Mouse (Mus musculus) right cerebral cortex, postnatal 14 days (tissue): ENCODE measurements around the gene Pltp.
"Not testable (repeated sequence)": the region's sequence is repeated elsewhere in the genome, so short reads cannot be mapped to it uniquely, and the experiment has no call there.

Experiments used
- DNase-seq: peaks from one replicate; pipeline ENCODE4 v3.0.0; 2022

Pltp gene

DNA sequence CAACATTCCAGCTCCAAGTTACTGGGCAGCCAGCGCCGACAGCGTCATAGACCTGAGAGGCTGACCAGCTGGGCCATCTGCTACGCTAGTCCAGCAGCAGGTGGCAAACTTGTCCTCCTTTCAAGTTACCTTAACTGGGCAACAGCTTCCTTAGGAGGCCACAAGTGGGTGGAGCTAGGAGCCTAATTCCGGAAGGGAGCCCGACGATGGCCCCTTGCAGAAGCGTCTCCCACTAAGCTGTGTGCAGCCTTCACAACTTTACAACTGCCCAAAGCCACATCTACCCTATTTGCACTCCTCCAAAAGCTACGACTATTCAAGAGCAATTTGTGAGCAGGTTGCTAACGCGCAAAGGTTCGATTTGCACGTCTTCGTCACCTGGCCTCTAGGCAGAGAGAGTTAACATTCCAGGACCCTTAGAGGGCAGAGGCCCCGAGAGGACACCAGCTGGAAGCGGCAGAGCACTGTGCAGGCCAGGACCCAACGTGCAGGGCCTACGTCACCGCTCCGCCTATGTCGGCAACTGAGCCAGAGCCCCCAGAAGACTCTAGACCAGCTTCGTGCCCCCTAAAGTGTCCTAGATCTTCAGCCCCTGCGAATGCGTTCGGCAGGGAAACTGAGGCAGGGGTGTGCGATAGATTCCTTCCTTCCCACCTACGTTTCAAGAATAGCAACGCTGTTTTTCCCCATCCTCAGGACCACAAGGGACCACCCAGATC, 21.2 kb upstream of the Pltp start:
- no peak for DNase-seq

DNA sequence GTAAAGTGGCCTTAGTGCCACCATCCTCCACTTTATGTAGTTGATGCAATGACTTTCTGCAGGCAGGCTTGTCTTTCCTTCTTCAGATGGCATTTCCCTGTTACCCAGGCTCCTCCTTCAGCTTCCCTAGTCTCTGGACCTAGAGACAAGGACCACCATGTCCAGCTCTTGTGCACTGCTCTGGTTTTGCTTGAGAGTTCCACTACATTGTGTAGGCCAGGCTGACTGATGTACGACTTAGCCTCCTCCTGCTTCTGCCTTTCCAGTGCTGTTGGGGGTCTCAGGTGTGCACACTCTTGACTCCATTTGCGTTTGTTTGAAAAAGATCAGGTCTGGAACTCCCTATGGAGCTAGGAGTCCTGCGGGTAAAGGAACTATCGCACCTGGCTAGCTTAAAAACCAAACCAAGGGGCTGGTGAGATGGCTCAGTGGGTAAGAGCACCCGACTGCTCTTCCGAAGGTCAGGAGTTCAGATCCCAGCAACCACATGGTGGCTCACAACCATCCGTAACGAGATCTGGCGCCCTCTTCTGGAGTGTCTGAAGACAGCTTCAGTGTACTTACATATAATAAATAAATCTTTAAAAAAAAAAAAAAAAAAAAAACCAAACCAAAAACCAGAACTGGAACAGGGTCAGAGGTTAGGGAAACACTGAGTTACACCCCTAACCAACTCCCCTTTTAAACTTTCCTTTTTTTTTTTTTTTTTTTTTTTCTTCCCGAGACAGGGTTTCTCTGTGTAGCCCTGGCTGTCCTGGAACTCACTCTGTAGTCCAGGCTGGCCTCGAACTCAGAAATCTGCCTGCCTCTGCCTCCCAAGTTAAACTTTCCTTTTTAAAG, 20.1 kb upstream of the Pltp start:
- DNase-seq = not testable (repeated sequence)

DNA sequence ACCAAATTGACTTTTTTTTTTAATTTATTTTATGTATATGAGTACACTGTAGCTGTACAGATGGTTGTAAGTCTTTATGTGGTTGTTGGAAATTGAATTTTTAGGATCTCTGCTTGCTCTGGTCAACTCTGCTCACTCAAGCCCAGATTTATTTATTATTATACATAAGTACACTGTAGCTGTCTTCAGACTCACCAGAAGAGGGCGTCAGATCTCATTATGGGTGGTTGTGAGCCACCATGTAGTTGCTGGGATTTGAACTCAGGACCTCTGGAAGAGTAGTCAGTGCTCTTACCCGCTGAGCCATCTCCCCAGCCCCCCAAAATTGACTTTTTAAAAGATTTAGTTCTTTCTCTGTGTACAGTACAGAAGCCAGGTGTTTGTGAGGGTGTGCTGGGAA, 18.1 kb upstream of the Pltp start:
- not testable (repeated sequence) for DNase-seq

DNA sequence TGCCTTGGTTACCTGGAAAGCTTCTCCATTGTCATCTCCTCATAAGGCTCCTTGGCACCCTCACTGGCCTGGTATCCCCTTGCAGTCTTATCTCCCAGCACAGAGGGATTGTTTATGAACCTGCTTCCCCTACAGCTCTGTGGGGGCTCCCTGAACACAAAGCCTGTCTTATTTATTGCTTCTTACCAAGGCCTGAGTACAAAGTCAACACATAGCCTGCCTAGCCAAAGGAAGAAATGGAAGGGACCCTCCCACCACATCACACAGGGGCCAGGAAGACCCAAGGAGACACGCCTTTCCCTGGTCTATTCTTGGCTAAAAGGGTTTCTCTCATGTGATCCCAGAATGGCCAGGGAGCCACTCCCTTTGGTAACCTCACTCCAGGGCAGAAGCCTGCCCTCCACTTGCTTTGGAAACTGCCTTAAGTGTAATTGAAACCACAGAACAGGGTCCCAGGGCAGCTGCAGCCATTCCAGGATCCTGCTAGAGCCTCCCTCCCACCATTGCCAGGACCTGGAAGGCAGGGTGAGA, 16.8 kb upstream of the Pltp start:
- no peak for DNase-seq

DNA sequence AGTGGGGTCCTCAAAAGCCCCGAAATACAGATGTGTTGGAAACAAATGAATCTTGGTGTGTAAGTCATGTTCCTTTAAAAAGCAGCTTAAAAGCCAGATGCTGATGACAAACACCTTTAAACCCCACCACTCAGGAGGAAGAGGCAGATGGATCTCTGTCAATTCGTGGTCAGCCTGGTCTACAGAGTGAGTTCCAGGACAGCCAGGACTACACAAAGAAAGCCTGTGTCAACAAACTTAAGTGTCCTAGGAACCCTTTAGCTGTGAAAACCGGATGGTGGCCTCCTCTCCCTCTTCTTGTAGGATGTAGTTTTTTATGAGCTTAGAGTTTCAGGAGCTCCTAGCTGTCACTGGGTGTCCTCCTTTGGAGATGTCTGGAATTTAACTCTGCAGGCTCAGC, 16.1 kb upstream of the Pltp start:
- DNase-seq = no peak

DNA sequence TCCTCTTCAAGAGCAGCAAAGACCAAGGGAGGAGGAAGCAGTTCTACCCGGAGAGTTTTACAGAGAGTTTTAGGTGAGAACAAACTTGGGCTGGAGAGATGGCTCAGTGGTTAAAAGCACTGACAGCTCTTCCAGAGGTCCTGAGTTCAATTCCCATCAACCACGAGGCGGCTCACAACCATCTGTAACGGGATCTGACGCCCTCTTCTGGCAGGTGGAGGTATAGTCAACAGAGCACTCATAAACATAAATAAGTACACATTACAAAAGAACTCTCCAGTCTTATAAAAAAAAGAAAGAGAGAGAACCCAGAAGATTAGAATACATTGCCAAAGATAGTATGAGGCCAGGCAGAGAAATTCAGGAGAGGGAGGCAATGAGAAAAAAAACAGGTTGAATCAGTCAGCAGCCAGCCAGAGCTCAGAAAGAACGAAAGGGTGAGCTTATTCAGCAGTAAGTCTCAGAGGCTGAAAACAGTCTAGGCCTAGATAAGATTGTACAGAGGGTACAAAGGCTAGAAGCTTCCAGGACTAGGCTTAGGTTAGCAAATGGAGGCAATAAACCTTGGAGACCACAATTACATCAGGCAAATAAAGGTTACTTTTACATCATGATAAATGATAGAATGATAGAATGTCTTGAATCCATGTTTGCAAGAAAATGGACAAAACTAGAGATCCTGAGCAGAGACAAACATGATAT, 14.2 kb upstream of the Pltp start:
- DNase-seq = no peak

DNA sequence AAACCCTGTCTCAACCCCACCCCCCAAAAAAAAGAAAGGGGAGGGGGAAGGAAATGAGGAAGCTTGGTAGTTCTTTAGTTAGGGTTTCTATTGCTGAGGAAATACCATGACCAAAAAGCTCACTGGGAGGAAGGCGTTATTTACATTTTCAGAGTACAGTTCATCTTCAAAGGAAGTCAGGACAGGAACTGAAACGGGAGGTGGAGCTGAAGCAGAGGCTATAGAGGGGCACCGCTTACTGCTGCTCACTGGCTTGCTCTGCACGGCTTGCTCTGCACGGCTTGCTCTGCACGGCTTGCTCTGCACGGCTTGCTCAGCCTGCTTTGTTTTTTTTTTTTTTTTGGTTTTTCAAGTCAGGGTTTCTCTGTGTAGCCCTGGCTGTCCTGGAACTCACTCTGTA, 11.0 kb upstream of the Pltp start:
- DNase-seq = no peak

DNA sequence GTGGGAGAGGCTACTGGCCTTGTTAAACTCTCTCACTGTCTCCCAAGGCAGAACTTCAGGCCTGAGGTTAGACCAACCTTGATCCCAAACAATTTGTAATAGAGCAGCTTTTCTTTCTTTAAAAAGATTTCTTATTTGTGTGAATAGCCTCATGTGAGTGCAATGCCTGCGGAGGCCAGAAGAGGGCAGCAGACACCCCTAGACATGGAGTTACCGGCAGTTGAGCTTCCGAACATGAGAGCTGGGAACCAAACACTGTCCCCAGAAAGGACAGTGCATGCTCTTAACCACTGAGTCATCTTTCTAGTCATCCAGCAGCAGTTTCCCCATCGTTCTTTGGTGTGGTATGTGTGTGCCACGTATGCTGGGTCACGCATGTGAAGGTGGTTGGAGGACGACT, 10.1 kb upstream of the Pltp start:
- DNase-seq = no peak

DNA sequence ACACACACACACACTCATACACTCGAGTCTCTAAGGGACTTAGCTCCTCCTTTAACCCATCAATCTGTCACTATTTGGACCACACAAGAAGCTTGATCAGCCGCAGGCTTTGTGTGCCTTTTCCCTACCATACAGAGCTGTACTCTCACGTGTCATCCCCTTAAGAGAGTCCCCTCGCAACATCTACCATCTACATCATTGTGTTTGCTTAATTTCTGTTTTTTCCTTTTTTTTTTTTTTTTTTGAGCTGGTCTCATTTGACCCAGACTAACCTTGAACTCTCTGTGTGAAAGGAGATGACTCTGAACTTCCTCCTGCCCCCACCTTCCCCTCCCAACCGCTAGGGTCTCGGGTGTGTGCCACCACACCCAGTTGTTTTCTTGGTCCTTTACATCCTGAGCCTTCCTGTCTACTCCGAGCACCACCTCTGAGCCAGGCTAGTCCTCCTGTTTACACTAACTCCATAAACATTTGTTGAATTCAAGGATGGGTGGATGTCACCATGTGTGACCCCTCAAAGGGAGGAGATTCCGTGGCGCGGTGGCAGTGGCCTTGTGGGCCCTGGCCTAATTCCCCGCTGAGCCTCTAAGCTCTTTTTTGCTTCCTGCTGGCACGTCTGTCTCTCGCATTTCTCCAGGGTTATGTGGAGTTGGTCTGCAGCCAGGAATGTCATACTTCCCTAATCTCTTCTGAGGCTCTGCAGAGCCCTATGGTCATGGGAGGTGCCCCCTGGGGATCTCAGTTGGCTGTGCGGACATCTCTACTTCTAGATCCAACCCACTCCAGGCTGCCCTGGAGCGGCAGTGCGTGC, 9.4 kb upstream of the Pltp start:
- DNase-seq = no peak

DNA sequence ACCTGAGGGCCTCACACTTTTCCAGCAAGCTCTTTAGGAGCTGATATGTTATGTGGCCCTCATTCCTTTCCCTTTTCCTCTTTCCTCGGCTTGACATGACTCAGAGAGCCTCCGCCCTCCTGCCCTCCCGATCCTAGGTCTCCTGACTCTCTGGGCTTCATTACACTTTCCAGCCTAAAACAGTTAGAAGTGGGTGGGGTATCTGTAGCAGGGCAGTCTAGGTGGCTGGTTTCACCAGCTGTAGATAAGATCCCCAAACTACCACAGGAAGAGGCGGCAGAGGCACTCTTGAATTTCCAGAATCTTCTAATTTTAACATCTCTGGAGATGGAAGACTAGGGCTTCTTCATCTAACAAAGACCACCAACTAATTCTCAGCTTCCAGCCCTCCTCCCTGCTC, 7.1 kb upstream of the Pltp start:
- no peak for DNase-seq

DNA sequence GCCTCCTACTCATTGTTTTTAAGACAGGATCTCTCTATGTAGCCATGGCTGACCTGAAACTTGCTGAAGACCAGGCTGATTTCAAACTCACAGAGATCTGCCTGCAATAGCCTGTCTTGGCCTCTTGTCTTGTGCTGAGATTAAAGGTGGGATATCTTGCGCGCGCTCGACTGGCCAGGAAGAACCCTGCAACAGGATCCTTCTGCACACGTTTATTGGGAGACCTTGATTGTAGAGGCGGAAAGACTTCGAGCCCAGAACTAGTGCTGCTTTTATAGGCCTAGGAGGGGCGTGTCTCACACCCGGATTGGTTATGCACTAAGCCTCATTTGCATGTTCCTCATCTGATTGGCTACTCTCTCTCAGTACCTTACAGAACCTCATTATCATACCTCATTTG, 5.9 kb upstream of the Pltp start:
- not testable (repeated sequence) for DNase-seq

DNA sequence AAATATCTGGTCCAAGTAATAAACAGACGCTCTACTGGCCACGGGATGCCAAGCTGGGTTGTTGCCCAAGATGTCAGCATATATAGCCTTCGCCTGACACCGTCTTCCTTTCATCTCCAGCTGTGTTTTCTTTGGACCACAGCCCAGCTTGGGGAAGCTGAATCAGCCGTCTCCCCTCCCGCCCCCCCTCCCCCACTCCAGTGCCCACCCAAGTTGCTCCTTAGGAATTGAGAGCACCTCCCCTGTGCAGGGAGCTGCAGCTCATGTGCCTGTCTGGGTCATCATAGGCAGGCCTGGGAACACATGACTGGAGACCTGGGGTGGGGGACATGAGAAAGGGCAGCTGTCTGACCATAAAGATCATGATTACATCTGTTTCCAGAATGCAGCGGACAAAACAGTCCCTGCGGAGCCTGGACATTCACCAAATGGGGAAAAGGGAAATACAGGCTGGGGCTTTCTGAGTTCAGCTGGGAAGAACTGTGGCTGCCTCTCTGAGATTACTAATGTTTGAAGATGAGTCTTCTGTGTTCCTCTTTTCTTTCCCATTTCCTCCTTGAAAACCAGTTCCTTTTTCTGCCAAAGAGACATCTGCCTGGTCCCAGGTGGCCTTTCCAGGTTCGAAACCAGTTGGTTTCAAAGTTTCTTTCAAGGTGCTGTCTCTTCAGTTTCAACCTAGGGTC, 4.8 kb upstream of the Pltp start:
- no peak for DNase-seq

DNA sequence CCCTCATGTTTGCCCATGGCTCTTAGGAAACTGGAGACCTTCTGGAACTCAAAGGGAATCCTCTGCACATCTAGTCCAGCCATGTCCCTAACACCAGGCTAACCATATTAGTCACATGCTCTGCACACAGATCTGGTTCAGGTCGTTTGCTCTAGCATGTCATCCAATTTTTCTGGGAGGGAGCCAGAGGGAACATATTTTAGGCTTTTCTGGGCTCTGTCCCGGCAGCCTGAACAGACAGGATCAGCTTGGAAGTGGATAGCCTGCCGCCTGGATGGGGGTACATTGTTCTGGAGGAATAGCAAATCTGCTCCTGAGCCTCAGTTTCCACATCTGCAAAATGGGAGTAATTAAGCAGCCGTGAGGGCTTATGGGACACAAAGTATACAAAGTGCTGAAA, 3.6 kb upstream of the Pltp start:
- DNase-seq = no peak

DNA sequence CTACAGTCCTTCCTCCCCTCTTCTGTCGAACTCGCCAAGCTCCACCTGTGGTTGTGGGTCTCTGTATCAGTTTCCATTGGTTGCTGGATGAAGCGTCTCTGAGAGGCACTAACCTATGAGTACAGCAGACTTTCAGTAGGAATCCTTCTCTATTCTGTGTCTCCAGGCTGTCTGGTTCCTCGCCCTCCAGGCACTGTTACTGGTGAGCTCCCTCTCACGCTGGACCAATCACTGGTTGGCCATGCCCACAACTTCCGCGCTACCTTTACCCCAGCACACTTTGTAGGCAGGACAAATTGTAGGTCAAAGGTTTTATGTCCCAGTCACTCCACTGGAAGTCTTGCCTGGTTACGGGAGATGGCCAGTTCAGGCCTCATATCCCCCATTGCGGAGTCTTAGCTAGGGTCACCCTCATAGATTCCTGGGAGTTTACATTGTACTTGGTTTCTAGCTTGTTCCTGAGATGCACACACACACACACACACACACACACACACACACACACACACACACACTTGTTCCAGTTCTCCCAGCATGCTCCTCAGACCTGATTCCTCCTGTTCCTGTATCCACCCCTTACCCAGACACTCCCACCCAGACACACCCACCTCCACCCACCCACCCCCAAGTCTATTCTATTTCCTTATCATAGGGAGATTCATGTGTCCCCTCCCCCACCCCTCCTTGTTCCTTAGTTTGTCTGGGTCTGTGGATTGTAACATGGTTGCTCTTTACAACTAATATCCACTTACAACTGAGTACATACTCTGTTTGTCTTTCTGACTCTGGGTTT, 2.3 kb upstream of the Pltp start:
- no peak for DNase-seq

DNA sequence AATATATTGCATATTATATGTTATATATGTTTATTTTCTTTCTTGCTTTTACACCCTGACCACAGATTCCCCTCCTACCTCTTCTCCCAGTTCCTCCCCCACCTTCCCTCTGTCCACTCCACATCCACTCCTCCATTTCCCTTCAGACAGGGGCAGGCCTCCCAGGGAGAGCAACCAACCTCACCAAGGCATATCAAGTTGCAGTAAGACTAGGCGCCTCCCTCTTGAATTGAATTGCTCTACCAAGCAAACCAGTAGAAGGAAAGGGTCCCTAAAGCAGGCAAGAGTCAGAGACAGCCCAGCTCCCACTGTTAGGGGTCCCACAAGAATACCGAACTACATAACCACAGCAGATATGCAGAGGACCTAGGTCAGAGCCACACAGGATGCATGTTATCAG, 1.6 kb upstream of the Pltp start:
- DNase-seq = no peak

DNA sequence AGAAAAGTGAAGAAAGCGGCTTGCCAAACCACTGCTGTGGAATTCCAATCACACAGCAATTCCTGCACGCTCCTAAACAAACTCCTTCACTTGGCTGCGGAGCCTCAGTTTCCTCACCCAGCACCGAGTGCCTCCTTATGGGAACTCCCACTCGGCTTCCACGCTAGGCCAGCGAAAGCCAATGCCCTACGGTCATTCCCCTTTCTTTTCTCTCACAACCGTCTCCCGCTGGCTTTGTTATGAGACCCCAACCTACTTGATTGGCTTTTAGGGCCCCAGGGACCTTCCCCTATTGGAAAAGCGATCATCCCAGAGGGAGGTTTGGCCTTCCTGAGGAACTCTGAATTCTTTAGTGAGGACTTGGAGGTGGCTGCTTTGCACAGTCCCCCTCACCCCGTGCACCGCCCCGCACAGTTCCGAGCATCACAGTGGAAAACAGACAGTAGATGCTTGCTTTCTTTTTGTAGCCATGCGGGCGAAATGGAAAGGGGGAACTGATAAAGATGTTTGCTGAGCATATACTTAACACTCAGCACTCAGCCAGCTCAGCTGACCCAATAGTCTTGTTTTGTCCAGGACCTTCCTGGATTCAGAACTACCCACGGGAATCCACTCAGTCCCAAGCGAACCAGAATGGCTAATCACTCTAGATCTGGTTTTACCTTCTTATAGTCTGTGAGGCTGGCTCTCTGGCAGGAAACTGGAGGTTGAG, 487 bp upstream of the Pltp start:
- DNase-seq = no peak

DNA sequence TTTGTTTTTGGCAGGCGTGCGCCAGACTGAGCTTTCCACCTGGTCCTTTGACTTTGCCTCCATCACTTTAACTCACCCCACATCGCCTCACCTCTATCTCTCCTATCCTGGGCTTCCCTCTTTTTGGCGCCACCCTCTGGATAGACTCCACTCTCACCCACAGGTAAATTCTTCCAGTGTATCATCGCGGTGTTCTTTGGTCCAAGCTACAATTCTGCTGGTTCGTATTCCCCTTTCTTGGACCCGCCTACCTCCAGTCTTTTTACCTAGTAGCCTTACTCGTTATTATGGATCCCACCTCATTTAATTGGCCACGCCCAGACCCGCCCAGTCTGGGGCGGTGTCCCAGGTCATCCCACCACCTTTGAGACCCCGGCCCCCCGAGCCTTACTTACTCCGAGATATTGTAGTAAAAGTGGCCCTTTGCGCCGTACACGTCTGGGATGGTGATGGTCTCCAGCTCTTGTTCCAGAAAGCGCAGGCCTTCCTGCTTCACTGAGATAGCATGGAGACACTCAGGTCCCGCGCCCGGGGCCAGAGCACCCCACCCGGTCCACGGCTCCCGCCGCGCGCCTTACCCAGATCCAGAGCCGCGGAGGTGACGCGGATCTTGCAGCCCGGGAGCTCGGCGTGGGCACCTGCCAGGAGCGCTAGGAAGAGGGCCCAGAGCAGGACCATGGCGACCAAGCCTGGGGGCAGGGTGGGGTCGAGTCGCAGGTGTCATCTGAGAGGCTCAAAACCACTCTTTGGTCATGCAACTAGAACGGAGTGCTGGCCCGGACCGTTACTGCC, 1.0 kb downstream of the Pltp start:
- no peak for DNase-seq

DNA sequence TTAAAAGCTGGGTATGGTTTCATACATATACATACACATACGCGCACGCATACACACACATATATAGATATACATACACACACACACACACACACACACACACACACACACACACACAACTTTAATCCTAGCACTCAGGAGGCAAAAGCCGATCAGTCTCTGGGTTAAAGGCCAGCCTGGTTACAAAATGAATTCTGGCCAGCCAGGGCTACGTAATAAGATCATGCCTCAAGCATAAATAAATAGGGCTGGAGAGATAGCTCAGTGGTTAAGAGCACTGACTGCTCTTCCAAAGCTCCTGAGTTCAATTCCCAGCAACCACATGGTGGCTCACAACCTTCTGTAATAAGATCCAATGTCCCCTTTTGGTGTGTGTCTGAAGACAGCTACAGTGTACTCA, 1.9 kb downstream of the Pltp start:
- DNase-seq = not testable (repeated sequence)

DNA sequence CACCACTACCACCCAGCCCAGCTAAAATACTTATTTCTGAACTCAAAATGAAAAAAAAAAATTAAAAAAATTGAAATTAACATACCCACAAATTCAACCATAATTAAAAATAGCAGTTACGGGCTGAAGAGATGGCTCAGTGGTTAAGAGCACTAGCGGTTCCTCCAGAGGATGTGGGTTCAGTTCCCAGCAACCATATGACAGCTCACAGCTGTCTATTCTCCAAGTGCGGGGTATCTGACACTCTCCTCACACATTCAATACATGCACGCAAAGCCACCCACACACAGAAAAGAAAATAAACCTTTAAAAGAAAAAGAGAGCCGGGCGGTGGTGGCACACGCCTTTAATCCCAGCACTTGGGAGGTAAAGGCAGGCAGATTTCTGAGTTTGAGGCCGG, 7.5 kb downstream of the Pltp start:
- no peak for DNase-seq

DNA sequence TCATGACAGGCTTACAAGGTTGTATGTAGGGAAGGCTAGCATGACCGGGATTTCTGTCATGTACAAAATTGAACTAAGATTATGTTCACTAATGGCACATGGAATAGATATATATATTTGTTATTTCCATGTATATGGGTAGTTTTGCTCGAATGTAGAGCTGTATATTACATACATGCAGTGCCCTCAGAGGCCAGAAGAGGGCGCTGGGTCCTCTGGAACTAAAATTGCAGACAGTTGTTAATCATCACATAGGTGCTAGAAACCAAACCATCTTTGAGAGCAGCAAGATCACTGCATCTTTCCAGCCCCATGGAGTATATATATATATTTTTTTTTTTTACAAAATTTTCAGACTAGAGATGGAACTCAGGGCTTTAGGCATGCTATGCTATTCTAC, 11.7 kb downstream of the Pltp start:
- no peak for DNase-seq
